Mouse (Mus musculus) myocyte (in vitro differentiated cells): ENCODE data around the gene Prg3. TPM values are rescaled to one million over a fixed set of nuclear protein-coding genes. Genes with fewer than 3 reads are reported as not detected.

Experiments
- H3K27me3 ChIP-seq: one replicate; pipeline ENCODE4 v1.6.1; 2011; ENCODE audit not compliant: control insufficient read depth, insufficient read depth, insufficient read length
- H3K36me3 ChIP-seq: one replicate; pipeline ENCODE4 v1.6.1; 2011; ENCODE audit not compliant: control insufficient read depth, insufficient read depth
- H3K4me2 ChIP-seq: one replicate; pipeline ENCODE4 v1.6.1; 2011; ENCODE audit warnings: low read depth, control low read depth
- H3K4me3 ChIP-seq: one replicate; pipeline ENCODE4 v1.5.1; 2011; ENCODE audit warnings: mild to moderate bottlenecking, control low read depth, moderate library complexity
- H3K79me2 ChIP-seq: one replicate; pipeline ENCODE4 v1.6.1; 2011; ENCODE audit not compliant: control insufficient read depth, insufficient read depth
- H3ac ChIP-seq: one replicate; pipeline ENCODE4 v1.6.1; 2011; ENCODE audit not compliant: control insufficient read depth, insufficient read length
- CEBPB ChIP-seq: IDR thresholded peaks from 2 replicates; pipeline ENCODE4 v1.6.1; 2011; ENCODE audit warnings: mild to moderate bottlenecking, moderate library complexity; ENCODE audit not compliant: poor library complexity, insufficient read depth, severe bottlenecking
- E2F4 ChIP-seq: IDR thresholded peaks from one replicate; pipeline ENCODE4 v1.6.1; 2011; ENCODE audit warnings: mild to moderate bottlenecking, control low read depth, moderate library complexity; ENCODE audit not compliant: insufficient read depth
- MAX ChIP-seq: IDR thresholded peaks from one replicate; pipeline ENCODE4 v1.6.1; 2011; ENCODE audit warnings: low read depth, mild to moderate bottlenecking, control low read depth
- MYOD1 ChIP-seq, 3 experiments: IDR thresholded peaks; one replicate each; pipeline ENCODE4 v1.6.1; 2011; ENCODE audit warnings: control low read depth in 2 of 3, low read depth in 2 of 3, mild to moderate bottlenecking in 2 of 3, moderate library complexity in 1 of 3; ENCODE audit not compliant: insufficient read length in 2 of 3, control insufficient read depth in 1 of 3
- MYOG ChIP-seq, 3 experiments: IDR thresholded peaks; one replicate each; pipeline ENCODE4 v1.6.1; 2011; ENCODE audit warnings: control low read depth in 2 of 3, low read depth in 2 of 3, mild to moderate bottlenecking in 2 of 3; ENCODE audit not compliant: insufficient read length in 2 of 3, control insufficient read depth in 1 of 3, insufficient read depth in 1 of 3
- POLR2A ChIP-seq: IDR thresholded peaks from one replicate; pipeline ENCODE4 v1.6.1; 2011; ENCODE audit warnings: low read depth, mild to moderate bottlenecking, control low read depth, moderate library complexity; ENCODE audit not compliant: insufficient read length
- POLR2AphosphoS2 ChIP-seq: IDR thresholded peaks from one replicate; pipeline ENCODE4 v1.6.1; 2011; ENCODE audit warnings: low read depth, control low read depth; ENCODE audit not compliant: insufficient read length
- REST ChIP-seq: IDR thresholded peaks from one replicate; pipeline ENCODE4 v1.6.1; 2011; ENCODE audit warnings: mild to moderate bottlenecking, control low read depth, moderate library complexity; ENCODE audit not compliant: insufficient read depth, insufficient read length
- SRF ChIP-seq: IDR thresholded peaks from one replicate; pipeline ENCODE4 v1.6.1; 2011; ENCODE audit warnings: low read depth; ENCODE audit not compliant: control insufficient read depth, insufficient read length
- TCF12 ChIP-seq: IDR thresholded peaks from one replicate; pipeline ENCODE4 v1.6.1; 2011; ENCODE audit warnings: mild to moderate bottlenecking, control low read depth; ENCODE audit not compliant: poor library complexity, insufficient read depth, severe bottlenecking
- TCF3 ChIP-seq: IDR thresholded peaks from one replicate; pipeline ENCODE4 v1.6.1; 2011; ENCODE audit warnings: low read depth, control low read depth; ENCODE audit not compliant: insufficient read length
- USF1 ChIP-seq: IDR thresholded peaks from one replicate; pipeline ENCODE4 v1.6.1; 2011; ENCODE audit warnings: low read depth, mild to moderate bottlenecking, control low read depth, moderate library complexity
- polyA plus RNA-seq: library from polyadenylated mRNA; unstranded; fragments of >200 nt; fragmentation: generic; extraction: Trizol; gene quantifications from one replicate; pipeline ENCODE4 v1.2.1, GENCODE M21; 2012; ENCODE audit warnings: missing spikeins

Gene Prg3
- polyA plus RNA-seq, 1 experiment = not detected

- Histone ChIP-seq H3ac (no peak overlapping the region), H3K4me3 (no peak overlapping the region), H3K27me3 (no peaks in the 10 kb centered on the region), H3K79me2 (no peaks in the 10 kb centered on the region), H3K36me3 (no peaks in the 10 kb centered on the region), H3K4me2 (no peak overlapping the region)
- no peak for TF ChIP-seq USF1
- TF ChIP-seq POLR2AphosphoS2 = no peak
- TF ChIP-seq MYOD1 (IDR thresholded peaks at IDR 0.05; ENCODE audit: control insufficient read depth in 1 of 3, insufficient read length in 2 of 3, low read depth in 2 of 3) = no peak
- no peak for TF ChIP-seq POLR2A
- TF ChIP-seq CEBPB = no peak
- no peak for TF ChIP-seq MAX
- no peak for TF ChIP-seq MYOG (IDR thresholded peaks at IDR 0.05; ENCODE audit: control insufficient read depth in 1 of 3, insufficient read depth in 1 of 3, insufficient read length in 2 of 3, low read depth in 2 of 3)
- no peak for TF ChIP-seq TCF12
- TF ChIP-seq E2F4 = no peak
- TF ChIP-seq SRF = no peak
- TF ChIP-seq REST = no peak
- no peak for TF ChIP-seq TCF3
Observed at GRCm38 (mm10) chr2:85014588-85014982, 26.6 kb downstream of the Prg3 start.

GRCm38 (mm10) chr2:85022043-85022442 lies 34.0 kb downstream of the Prg3 start:
- H3K36me3 ChIP-seq = no peaks in the 10 kb centered on the region
- H3K27me3 ChIP-seq = peaks cover 25% of the 10 kb centered on the region
- no peak for TF ChIP-seq TCF12
- no peak for TF ChIP-seq POLR2A
- no peak for TF ChIP-seq POLR2AphosphoS2
- no peak for TF ChIP-seq REST
- no peak for TF ChIP-seq MYOG (IDR thresholded peaks at IDR 0.05; ENCODE audit: control insufficient read depth in 1 of 3, insufficient read depth in 1 of 3, insufficient read length in 2 of 3, low read depth in 2 of 3)
- no peak for TF ChIP-seq TCF3
- TF ChIP-seq SRF = no peak
- no peak for TF ChIP-seq E2F4
- no peak for TF ChIP-seq USF1
- no peak for TF ChIP-seq MYOD1 (IDR thresholded peaks at IDR 0.05; ENCODE audit: control insufficient read depth in 1 of 3, insufficient read length in 2 of 3, low read depth in 2 of 3)
- TF ChIP-seq MAX = no peak
- H3ac ChIP-seq = no peak overlapping the region
- no peaks in the 10 kb centered on the region for H3K79me2 ChIP-seq
- H3K4me3 ChIP-seq = no peak overlapping the region
- no peak overlapping the region for H3K4me2 ChIP-seq

- Histone ChIP-seq H3K4me2 (no peak overlapping the region), H3K79me2 (no peaks in the 10 kb centered on the region), H3ac (no peak overlapping the region), H3K27me3 (peaks cover 25% of the 10 kb centered on the region), H3K4me3 (no peak overlapping the region), H3K36me3 (no peaks in the 10 kb centered on the region)
- TF ChIP-seq MAX = no peak
- TF ChIP-seq MYOG (IDR thresholded peaks at IDR 0.05; ENCODE audit: control insufficient read depth in 1 of 3, insufficient read depth in 1 of 3, insufficient read length in 2 of 3, low read depth in 2 of 3) = no peak
- TF ChIP-seq TCF3 = no peak
- TF ChIP-seq MYOD1 (IDR thresholded peaks at IDR 0.05; ENCODE audit: control insufficient read depth in 1 of 3, insufficient read length in 2 of 3, low read depth in 2 of 3) = no peak
- TF ChIP-seq POLR2AphosphoS2 = no peak
- no peak for TF ChIP-seq E2F4
- no peak for TF ChIP-seq CEBPB
- no peak for TF ChIP-seq POLR2A
- TF ChIP-seq TCF12 = no peak
- TF ChIP-seq USF1 = no peak
- no peak for TF ChIP-seq REST
- no peak for TF ChIP-seq SRF
Observed at GRCm38 (mm10) chr2:85026178-85026577, 38.2 kb downstream of the Prg3 start.

GRCm38 (mm10) chr2:85027281-85027680 lies 39.3 kb downstream of the Prg3 start:
- Histone ChIP-seq H3K79me2 (no peaks in the 10 kb centered on the region), H3K4me2 (no peak overlapping the region), H3K36me3 (no peaks in the 10 kb centered on the region), H3ac (no peak overlapping the region), H3K4me3 (no peak overlapping the region), H3K27me3 (peaks cover 21% of the 10 kb centered on the region)
- TF ChIP-seq POLR2A = no peak
- no peak for TF ChIP-seq POLR2AphosphoS2
- no peak for TF ChIP-seq SRF
- no peak for TF ChIP-seq MYOG (IDR thresholded peaks at IDR 0.05; ENCODE audit: control insufficient read depth in 1 of 3, insufficient read depth in 1 of 3, insufficient read length in 2 of 3, low read depth in 2 of 3)
- TF ChIP-seq REST = no peak
- no peak for TF ChIP-seq USF1
- no peak for TF ChIP-seq TCF12
- TF ChIP-seq MAX = no peak
- no peak for TF ChIP-seq TCF3
- TF ChIP-seq E2F4 = no peak
- no peak for TF ChIP-seq MYOD1 (IDR thresholded peaks at IDR 0.05; ENCODE audit: control insufficient read depth in 1 of 3, insufficient read length in 2 of 3, low read depth in 2 of 3)

GRCm38 (mm10) chr2:85029897-85030296 lies 41.9 kb downstream of the Prg3 start:
- Histone ChIP-seq H3K79me2 (no peaks in the 10 kb centered on the region), H3K4me2 (no peak overlapping the region), H3ac (no peak overlapping the region), H3K27me3 (no peaks in the 10 kb centered on the region), H3K4me3 (no peak overlapping the region), H3K36me3 (no peaks in the 10 kb centered on the region)
- TF ChIP-seq E2F4 (no peak), REST (no peak), TCF12 (no peak), TCF3 (no peak), MYOD1 (IDR thresholded peaks at IDR 0.05; ENCODE audit: control insufficient read depth in 1 of 3, insufficient read length in 2 of 3, low read depth in 2 of 3) (no peak), USF1 (no peak), CEBPB (no peak), POLR2AphosphoS2 (no peak), MYOG (IDR thresholded peaks at IDR 0.05; ENCODE audit: control insufficient read depth in 1 of 3, insufficient read depth in 1 of 3, insufficient read length in 2 of 3, low read depth in 2 of 3) (no peak), POLR2A (no peak), MAX (no peak), SRF (no peak)
